Mouse (Mus musculus) megakaryocyte, embryonic 14.5 days (primary cell): Measurements from ENCODE around the gene Mgat4a. TPM values are rescaled to one million over a fixed set of nuclear protein-coding genes. Genes with fewer than 3 reads are reported as not detected.

ENCODE experiments used
- H3K27me3 ChIP-seq: replicated peaks from 2 replicates; pipeline ENCODE3; 2012; ENCODE audit warnings: inconsistent platforms
- H3K36me3 ChIP-seq: replicated peaks from 2 replicates; pipeline ENCODE3; 2012; ENCODE audit warnings: low read length, inconsistent platforms, mixed read lengths
- H3K4me1 ChIP-seq: 2 replicates; pipeline ENCODE4 v1.6.1; 2012; ENCODE audit warnings: inconsistent platforms
- H3K4me3 ChIP-seq: replicated peaks from 2 replicates; pipeline ENCODE3; 2012; ENCODE audit warnings: moderate library complexity, mild to moderate bottlenecking, inconsistent platforms
- H3K9me3 ChIP-seq: 2 replicates; pipeline ENCODE4 v1.6.1; 2012; ENCODE audit warnings: inconsistent platforms
- FLI1 ChIP-seq: IDR thresholded peaks from 2 replicates; pipeline ENCODE4 v1.6.1; 2012; ENCODE audit warnings: low read length, inconsistent platforms, mixed read lengths
- GATA1 ChIP-seq: IDR thresholded peaks from 3 replicates; pipeline ENCODE4 v1.6.1; 2012; ENCODE audit warnings: mixed read lengths, low read length, inconsistent platforms, borderline replicate concordance
- polyA plus RNA-seq: library from polyadenylated mRNA; stranded (reverse); fragments of >175 nt; gene quantifications from 2 replicates; pipeline ENCODE4 v1.2.3, GENCODE M21; 2012; ENCODE audit warnings: low replicate concordance; ENCODE audit not compliant: insufficient read depth

Mgat4a gene
- polyA plus RNA-seq, 1 experiment = 0.27 TPM

DNA sequence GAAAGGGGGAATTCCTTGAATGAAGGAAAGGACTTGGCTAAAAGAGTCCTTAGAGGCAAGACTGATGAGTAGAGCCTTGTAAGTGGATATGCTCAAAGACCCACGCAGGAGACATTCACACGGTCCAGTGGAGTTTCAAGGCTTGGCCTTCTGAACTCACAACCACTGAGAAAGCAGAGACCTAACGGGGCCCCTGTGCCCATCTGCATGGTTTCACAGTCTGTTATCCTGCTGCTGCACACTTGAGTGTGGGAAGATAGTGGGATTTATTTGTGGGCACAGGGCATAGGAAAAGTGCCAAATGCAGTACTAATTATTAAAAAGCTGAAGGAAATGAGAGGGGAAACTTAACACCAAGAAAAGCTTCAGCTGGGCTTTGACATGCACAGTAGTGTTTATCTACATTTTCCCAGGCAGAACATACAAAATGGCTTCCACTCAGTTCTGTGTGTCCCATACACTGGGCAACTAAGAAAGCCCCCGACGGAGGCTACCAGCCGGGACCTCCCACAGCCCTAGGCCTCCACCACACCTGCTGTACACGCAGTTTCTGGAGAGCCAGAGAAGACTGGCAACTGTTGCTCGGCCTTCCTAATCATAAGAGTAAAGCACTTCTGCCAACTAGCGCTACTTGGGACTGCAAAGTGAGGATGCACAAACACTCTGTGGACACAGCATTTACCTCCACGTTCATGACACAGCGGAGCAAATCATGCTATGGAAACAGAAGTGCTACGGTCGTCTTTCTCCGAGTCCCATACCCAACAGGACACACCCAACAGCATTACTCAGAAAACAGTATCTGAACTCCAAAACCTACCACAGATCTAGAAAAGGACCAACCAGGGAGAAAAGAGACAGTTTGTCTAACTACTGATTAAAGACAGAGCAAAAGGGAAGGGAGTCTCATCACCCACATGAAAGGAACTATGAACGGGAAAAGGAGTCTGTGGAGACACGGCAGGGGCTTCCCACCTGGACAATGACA, 97.7 kb downstream of the Mgat4a start:
- peaks cover 22% of the 10 kb centered on the region for H3K4me1 ChIP-seq
- TF ChIP-seq GATA1 = no peak
- no peak for TF ChIP-seq FLI1
- H3K4me3 ChIP-seq = no peak overlapping the region
- H3K36me3 ChIP-seq = peaks cover 83% of the 10 kb centered on the region
- no peaks in the 10 kb centered on the region for H3K27me3 ChIP-seq
- no peaks in the 10 kb centered on the region for H3K9me3 ChIP-seq

DNA sequence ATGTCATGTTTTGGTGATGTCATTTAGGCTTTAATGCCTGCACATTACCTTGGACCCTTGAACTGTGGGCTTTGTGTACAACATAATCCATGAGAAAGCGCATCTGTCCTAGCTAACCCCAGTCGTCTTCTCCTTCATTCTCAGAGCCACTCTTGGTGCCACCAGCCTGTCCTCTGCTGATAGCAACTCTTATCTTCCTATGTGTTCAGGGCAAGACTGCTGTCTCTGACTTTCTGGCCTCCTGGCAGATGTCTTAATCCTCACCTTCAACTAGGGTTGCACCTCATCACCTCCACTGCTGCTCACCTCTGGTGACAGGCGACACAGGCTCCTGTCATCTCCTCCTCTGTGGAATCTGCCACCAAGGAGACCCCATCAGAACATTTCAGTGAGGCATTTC, 104.4 kb downstream of the Mgat4a start:
- H3K9me3 ChIP-seq = no peaks in the 10 kb centered on the region
- H3K27me3 ChIP-seq = no peaks in the 10 kb centered on the region
- H3K4me3 ChIP-seq = no peak overlapping the region
- TF ChIP-seq GATA1 (no peak), FLI1 (no peak)
- peaks cover 93% of the 10 kb centered on the region for H3K36me3 ChIP-seq
- peaks cover 38% of the 10 kb centered on the region for H3K4me1 ChIP-seq

DNA sequence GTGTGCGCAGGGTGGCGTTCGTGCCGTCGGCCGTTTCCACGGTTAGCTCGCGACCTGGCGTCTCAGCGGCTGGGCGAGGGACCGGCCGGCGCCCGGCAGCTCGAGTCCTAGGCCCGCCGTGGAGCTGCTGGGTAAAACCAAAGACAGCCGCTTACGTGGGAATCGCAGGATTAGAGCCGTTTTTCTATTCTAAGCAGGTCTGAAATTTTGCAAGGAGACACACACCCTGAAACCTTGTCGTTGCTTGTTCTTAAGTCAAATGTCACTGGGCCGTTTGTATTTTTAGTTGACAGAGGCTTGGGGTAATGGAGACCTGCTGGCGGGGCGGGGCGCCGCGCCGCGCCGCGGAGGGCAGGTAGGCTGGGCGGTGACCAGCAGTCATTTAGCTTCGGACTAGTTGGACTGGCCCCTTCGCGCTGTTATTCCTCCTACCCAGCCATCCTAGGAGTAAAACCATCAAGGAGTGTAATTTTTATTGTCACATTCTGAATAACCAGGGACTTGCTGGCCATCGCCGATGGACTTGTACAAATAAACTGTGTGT, 110.4 kb downstream of the Mgat4a start:
- Histone ChIP-seq H3K4me1 (peaks cover 75% of the 10 kb centered on the region), H3K4me3 (peak overlapping the region; percentile 93), H3K36me3 (peaks cover 63% of the 10 kb centered on the region), H3K27me3 (no peaks in the 10 kb centered on the region), H3K9me3 (no peaks in the 10 kb centered on the region)
- TF ChIP-seq FLI1 = no peak
- TF ChIP-seq GATA1 = no peak

DNA sequence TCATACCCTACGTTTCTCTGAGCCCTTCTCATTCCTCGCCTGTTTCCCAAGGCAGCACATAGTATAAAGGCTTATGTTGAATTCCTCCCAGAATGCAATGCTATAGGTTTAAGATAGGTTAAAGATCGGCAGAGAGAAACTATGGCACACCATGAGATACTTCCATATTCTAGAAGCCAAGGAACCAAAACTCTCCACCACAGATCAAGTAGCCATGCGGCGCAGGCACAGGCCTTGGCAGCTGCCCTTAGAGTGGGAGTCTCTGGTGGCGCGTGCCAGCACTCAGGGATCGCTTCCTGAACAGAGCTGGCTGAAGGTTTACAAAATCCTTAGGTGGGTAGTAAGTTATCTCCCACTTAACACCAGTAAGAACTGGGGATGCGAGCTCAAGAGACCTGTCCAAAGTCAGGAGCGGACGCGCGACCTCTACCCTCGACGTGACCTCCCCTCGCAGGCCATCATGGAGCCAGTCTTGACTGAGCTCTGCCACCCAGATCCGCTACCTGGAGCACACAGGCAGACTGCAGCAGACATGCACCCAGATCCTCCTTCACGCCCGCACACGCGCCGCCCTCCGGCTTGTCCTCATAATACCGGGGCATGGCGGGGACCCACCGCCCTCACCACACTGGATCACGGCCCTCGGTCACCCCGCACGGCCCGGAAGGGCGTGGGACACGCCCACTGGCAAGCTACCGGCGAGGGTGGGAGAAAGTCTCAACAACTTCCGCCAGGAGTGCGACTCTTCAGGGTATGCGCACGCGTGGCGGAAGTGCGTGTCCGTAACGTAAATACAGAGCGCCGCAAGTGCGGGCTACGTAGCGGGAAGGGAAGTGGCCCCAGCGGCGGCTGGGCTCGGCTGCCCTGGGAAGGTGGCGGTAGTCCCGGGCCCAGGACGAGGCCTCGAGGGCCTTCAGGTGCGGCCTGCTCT, 111.2 kb downstream of the Mgat4a start, which contains the start of the genes Coa5 and Unc50:
Coa5 (minus strand) TSS at position 738 of the 931 bp plus-strand sequence.
Unc50 (plus strand) TSS at position 774 of the 931 bp plus-strand sequence.
- peak within 1 kb of the TSS; percentile 93 for H3K4me3 ChIP-seq
- H3K27me3 ChIP-seq = no peaks in the 10 kb centered on the region
- H3K36me3 ChIP-seq = peaks cover 67% of the 10 kb centered on the region
- peaks cover 77% of the 10 kb centered on the region for H3K4me1 ChIP-seq
- TF ChIP-seq FLI1 = no peak; the same call in 1 of the 2 replicates
- TF ChIP-seq GATA1 = no peak
- H3K9me3 ChIP-seq = no peaks in the 10 kb centered on the region

DNA sequence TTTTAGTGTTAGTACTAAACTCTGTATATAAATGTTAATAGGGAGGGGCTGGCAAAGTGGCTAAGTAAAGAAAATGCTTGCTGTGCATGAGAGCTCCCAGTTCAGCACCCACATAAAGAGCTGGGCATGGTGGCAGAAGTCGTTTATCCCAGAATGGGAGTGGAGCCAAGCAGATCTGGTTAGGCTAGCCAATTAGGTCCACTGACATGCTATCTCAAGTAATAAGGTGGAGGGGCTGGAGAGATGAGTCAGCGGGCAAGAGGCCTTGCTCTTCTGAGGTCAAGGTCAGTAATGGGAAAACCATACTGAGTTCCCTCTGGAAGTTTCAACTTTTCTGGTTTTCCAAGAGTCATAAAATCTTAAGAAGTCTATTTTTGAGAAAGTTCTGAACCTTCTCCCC, 111.9 kb downstream of the Mgat4a start:
- Histone ChIP-seq H3K27me3 (no peaks in the 10 kb centered on the region), H3K4me3 (peak overlapping the region; percentile 93), H3K4me1 (peaks cover 78% of the 10 kb centered on the region), H3K9me3 (peaks cover 2% of the 10 kb centered on the region; the same call in 1 of the 2 replicates), H3K36me3 (peaks cover 70% of the 10 kb centered on the region)
- TF ChIP-seq FLI1 = no peak
- no peak for TF ChIP-seq GATA1

DNA sequence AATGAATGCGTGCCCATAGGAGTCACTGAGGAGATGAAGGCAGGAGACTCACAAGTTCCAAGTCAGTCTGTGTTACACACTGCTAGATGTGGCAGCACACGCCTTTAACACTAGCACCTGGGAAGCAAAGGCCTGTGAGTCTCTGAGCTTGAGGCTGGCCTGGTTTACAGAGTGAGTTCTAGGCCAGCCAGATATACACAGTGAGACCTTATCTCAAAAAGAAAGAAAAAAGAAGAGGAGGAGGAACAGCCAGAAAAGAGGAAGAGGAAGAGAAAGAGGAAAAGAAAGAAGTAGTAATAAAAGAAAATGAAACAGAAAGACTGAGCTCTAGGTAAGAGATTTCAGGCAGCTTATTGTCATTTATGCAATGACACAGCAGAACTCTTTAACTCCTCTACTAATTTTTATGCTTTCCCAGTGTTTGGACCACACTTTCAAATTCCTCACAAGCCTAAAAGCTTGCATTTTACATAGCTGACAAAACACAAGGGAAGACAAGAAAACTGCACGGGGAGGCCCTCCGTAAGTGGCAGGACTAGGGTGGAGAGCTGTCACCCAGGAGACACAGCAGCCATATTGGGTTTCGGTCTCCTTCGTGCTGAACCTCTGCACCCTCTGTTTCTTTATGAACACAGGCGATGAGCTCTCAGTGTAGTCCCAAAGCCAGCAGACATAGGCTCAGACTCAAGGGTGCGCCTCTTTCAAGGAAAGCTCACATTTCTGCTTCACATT, 113.5 kb downstream of the Mgat4a start:
- peaks cover 74% of the 10 kb centered on the region for H3K4me1 ChIP-seq
- TF ChIP-seq GATA1 (no peak), FLI1 (no peak)
- H3K27me3 ChIP-seq = no peaks in the 10 kb centered on the region
- peaks cover 2% of the 10 kb centered on the region; the same call in 1 of the 2 replicates for H3K9me3 ChIP-seq
- H3K36me3 ChIP-seq = peaks cover 67% of the 10 kb centered on the region
- peak overlapping the region; percentile 93 for H3K4me3 ChIP-seq

DNA sequence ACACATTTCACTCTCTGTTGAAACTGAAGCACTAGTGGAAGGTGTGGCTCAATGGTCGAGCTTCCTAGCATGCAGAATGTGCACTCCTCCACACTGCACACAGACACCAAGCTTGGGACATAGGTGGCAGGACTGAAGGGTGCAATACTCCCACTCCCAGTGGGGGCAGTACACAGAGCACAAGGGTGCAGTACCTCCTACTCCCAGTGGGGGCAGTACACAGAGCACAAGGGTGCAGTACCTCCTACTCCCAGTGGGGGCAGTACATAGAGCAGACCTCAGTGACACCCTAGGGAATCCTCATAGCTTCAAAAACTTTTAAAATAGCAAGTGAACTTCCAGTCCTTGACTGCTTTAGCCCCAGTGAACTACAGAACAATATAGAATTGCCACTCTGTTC, 121.4 kb downstream of the Mgat4a start:
- peaks cover 66% of the 10 kb centered on the region for H3K4me1 ChIP-seq
- H3K9me3 ChIP-seq = peaks cover 2% of the 10 kb centered on the region; the same call in 1 of the 2 replicates
- H3K27me3 ChIP-seq = no peaks in the 10 kb centered on the region
- H3K4me3 ChIP-seq = peak overlapping the region; percentile 1
- TF ChIP-seq GATA1 (no peak), FLI1 (no peak)
- peaks cover 89% of the 10 kb centered on the region for H3K36me3 ChIP-seq

DNA sequence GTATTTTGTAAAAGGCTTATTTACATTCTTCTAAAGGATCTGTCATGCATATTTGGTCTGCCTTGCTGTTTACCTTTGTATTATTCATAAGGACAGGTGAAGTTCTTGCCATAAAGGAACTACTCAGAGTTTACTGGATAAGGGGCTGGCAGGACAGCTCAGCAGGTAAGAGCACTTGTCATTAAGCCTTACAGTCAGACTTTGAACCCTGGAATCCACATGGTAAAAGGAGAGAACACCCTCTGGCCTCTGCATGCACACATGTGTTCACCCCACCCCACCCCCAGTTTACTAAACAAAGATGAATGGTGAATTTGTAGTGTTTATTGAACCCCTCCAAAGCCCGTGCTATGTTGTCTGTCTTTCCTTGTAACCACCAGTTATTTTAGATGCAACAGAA, 125.4 kb downstream of the Mgat4a start:
- Histone ChIP-seq H3K27me3 (no peaks in the 10 kb centered on the region), H3K4me3 (no peak overlapping the region), H3K4me1 (peaks cover 47% of the 10 kb centered on the region), H3K9me3 (no peaks in the 10 kb centered on the region), H3K36me3 (peaks cover 76% of the 10 kb centered on the region)
- TF ChIP-seq FLI1 (no peak), GATA1 (no peak)

DNA sequence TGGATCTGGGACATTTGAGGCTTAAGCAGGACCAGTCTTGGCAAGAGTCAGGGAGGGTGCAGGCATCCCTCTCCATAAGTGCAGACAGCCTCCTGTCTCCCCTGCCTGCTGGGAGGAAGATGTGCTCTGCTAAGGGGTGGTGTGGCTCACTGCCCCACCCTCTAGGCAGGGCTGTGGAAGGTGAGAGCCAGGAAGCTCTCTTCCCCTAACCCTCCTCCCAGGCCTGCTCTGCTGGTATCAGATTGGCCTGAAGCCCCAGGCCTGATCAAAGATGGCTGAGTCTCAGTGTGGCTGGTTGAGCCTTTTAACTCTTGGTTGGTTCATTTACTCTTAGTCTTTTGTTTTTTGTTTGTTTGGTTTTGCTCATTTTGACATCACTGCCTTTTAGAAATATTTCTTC, 131.2 kb downstream of the Mgat4a start:
- no peak for TF ChIP-seq GATA1
- no peak for TF ChIP-seq FLI1
- Histone ChIP-seq H3K4me1 (peaks cover 32% of the 10 kb centered on the region), H3K9me3 (no peaks in the 10 kb centered on the region), H3K36me3 (peaks cover 72% of the 10 kb centered on the region), H3K27me3 (no peaks in the 10 kb centered on the region), H3K4me3 (peak overlapping the region; percentile 14)
